Mouse (Mus musculus) liver, postnatal 0 days (tissue): ENCODE measurements around the gene Slc31a2.

Experiments used
- CTCF ChIP-seq: sonication (generic); IDR thresholded peaks from 2 replicates; pipeline ENCODE4 v1.5.1; 2016; ENCODE audit warnings: antibody characterized with exemption, low read depth
- EP300 ChIP-seq: IDR thresholded peaks from 2 replicates; pipeline ENCODE4 v1.6.1; 2016; ENCODE audit warnings: antibody characterized with exemption, low read depth, mild to moderate bottlenecking

GRCm38 (mm10) chr4:62248328-62248727 lies 14.0 kb upstream of the Slc31a2 start:
- no peak for TF ChIP-seq CTCF
- no peak for TF ChIP-seq EP300
